Mouse (Mus musculus) bone marrow, adult 2 months (tissue): ENCODE data around the gene AF366264. TPM values are rescaled to one million over a fixed set of nuclear protein-coding genes. Genes with fewer than 3 reads are reported as not detected.
A peak's percentile ranks its signal among the peaks of the same experiment; 100 is the strongest.

ENCODE experiments used
- H3K27ac ChIP-seq: fragments of 200-500 bp; 2 replicates; pipeline ENCODE4 v1.5.1; 2012; ENCODE audit warnings: low read depth, mild to moderate bottlenecking, control low read depth, inconsistent platforms, low read length; ENCODE audit not compliant: control insufficient read depth, poor library complexity, insufficient read depth
- H3K4me1 ChIP-seq: fragments of 200-500 bp; 2 replicates; pipeline ENCODE4 v1.6.1; 2011; ENCODE audit warnings: low read length; ENCODE audit not compliant: control insufficient read depth, insufficient read depth
- H3K4me3 ChIP-seq: fragments of 200-500 bp; replicated peaks from 2 replicates; pipeline ENCODE3; 2011; ENCODE audit warnings: mild to moderate bottlenecking, low read depth, low read length, control low read depth; ENCODE audit not compliant: control insufficient read depth
- CTCF ChIP-seq: fragments of 200-500 bp; IDR thresholded peaks from 2 replicates; pipeline ENCODE4 v1.5.1; 2011; ENCODE audit warnings: low read length, control low read depth; ENCODE audit not compliant: control insufficient read depth, insufficient read depth
- POLR2A ChIP-seq: fragments of 200-500 bp; IDR thresholded peaks from 2 replicates; pipeline ENCODE4 v1.6.1; 2011; ENCODE audit warnings: low read depth, mild to moderate bottlenecking, control low read depth, low read length, borderline replicate concordance; ENCODE audit not compliant: control insufficient read depth
- WGBS: fragments of 180-500 bp; shearing (Covaris S2); methylation state at CpG from one replicate; pipeline ENCODE4 v1.1.7; 2018; 5-methylcytosine and 5-hydroxymethylcytosine counted together
- polyA plus RNA-seq: library from polyadenylated mRNA; stranded (reverse); fragments of >200 nt; gene quantifications from 2 replicates; pipeline ENCODE4 v1.2.4, GENCODE M21; 2011; ENCODE audit warnings: low replicate concordance; ENCODE audit not compliant: missing spikeins, insufficient read depth, insufficient read length

Gene AF366264
- polyA plus RNA-seq, 1 experiment: 0.50 TPM

DNA sequence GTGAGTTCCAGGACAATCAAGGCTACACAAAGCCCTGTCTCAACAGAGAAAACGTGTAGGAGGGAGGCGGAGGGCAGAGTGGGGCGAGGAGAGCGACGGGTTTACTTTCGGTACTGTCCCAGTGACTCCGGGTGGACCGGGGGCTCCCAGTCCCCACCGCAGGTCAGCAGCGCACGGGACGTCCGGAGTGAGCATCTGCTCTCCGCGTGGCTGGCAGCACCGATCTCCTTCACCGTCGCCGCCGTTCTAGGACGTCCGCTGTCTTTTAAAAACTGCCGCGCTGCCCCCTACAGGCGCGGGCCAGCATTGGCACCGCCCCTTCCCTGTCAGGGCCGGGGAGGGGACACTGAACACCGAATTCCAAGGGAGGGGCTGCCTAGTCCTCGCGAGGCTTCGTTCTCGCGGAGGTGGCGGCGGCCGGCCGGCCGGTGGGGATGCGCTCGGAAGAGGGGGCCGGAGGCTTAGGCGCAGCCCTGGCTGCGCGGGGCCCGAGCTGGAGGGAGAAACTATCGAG, 52.9 kb downstream of the AF366264 start, which contains the start of gene Upf3a:
TSS of gene Upf3a (plus strand) at position 366 of the 514 bp plus-strand sequence.
- H3K27ac ChIP-seq: peak within 1 kb of the TSS; percentile 99
- H3K4me3 ChIP-seq: peak within 1 kb of the TSS; percentile 98
- WGBS: under 1% methylated on average over 47 of the region's 47 CpGs
- peak; percentile 74 for TF ChIP-seq CTCF
- peak; percentile 59; the same call in 1 of the 2 replicates for TF ChIP-seq POLR2A
- peaks cover 1% of the 10 kb centered on the region; the same call in 1 of the 2 replicates for H3K4me1 ChIP-seq

Other genes starting within 250 kb of the AF366264 start
- gene Rasa3, start 160.8 kb downstream of the AF366264 start, polyA plus RNA-seq: 61.8 and 136 TPM in 2 replicates
- 2.8 TPM in 1 of 2 replicates, not detected in the other for gene Cfap97d2, start 132.5 kb downstream of the AF366264 start, polyA plus RNA-seq
- gene Cdc16, start 80.7 kb downstream of the AF366264 start, polyA plus RNA-seq: 24.2 and 30.5 TPM in 2 replicates
- gene Upf3a, start 52.8 kb downstream of the AF366264 start, polyA plus RNA-seq: 17.5 and 19.9 TPM in 2 replicates
- gene Champ1, start 31.3 kb upstream of the AF366264 start, polyA plus RNA-seq: 4.0 and 4.8 TPM in 2 replicates
- gene Coprs, start 51.9 kb upstream of the AF366264 start, polyA plus RNA-seq: 1.3 and 1.9 TPM in 2 replicates